Mouse (Mus musculus) lung, postnatal 14 days (tissue): Measurements from ENCODE around the gene Fads6.

Source experiments
- DNase-seq: peaks from one replicate; pipeline ENCODE4 v3.0.0; 2021

The Fads6 gene

GRCm38 (mm10) chr11:115275509-115275908, 22.0 kb downstream of the Fads6 start:
- DNase-seq, result no peak

DNA sequence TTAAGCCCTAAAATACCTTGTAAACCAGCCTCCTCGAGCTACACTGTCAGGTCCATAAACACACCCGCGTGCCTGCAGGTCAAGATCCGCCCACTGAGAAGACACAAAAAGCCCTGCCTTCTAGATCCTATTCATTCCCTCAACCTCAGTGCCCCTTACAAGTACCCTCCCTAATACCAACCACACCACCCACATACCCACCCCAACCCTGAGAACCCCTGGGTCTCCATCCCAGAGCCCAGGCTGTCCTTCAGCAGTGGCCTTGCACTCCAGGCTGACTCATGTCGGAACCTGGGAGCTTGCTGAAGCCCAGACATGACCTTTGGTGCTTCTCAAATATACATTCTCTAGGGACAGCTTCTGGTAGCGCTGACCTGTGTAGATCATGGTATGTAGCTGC, 22.7 kb downstream of the Fads6 start:
- DNase-seq, result no peak

DNA sequence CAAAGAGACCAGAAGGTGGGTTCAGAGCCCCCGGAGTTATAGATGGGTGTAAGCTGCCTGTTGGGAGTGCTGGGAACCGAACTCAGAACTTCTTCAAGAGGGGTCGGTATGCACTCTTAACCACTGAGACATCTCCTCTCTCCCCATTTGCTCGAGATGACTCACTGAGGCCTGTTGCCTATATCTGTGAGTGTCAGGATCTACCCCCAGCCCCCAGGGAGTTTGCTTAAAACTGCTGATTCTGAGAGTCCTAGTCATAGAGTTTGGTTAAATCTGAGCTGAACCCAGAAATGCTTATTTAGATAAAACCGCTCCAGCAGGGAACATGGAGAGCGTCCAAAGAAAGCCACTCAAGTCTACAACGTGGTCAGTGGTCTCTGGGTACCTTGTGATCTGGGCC, 23.3 kb downstream of the Fads6 start:
- DNase-seq, result no peak

DNA sequence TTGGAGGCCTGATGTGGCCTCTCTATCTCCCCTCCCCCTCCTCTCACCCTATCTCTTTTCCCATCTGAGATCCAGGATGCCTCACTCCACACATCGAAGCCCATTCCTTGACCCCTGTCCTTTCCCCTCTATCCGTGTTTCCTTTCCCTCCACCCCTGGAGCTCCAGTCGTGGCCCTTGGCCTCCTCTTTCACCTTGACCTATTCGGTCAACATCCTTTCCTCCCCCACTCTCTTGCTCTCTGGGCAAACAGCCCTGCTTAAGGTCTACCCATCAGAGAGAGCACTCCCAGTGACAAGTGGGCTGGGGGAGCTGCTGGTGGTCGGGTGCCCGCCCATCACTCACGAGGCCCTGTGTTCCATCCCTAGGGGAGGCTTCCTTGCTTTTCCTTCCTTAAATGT, 23.7 kb downstream of the Fads6 start:
- no peak for DNase-seq

GRCm38 (mm10) chr11:115272894-115273498, 24.5 kb downstream of the Fads6 start:
- no peak for DNase-seq

DNA sequence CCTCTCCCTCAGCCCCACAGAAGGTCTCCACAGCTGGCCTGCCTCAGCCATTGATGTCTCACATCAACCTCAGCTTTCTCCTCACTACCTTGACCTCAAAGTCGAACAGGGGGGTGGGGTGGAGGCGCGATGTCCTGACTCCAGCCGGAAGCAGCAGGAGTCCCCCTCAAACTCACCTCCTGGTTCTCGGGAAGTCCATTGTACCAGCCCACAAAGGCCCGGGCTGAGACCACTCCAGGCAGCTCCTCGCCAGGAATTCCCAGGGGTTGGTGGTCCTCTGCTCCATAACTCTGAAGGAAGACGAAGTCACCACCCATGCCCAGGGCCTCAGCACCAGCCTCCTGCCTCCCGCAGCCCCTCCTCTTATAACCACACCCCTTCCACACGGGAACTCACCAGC, 26.0 kb downstream of the Fads6 start:
- DNase-seq, result no peak

DNA sequence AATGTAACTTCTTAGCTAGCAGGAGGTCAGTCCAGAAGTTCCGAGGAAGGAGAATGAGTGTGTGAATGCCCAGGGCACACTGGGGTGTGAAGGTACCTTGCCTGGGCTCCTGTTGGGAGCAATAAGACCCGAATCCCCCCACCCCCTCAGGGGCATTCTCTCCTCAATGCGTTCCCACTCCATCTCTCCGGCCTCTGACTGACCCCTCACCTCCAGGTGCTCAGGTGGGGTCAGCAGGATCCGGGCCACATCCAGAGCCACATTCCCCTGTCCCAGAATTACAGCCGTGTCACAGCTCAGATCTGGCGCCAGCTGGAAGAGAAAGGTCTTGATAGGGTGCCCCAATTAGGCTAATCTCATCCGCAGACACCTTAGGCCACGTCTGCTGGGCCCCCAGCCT, 26.4 kb downstream of the Fads6 start:
- no peak for DNase-seq

GRCm38 (mm10) chr11:115270148-115270861, 27.2 kb downstream of the Fads6 start:
- DNase-seq, result peak; percentile 83

DNA sequence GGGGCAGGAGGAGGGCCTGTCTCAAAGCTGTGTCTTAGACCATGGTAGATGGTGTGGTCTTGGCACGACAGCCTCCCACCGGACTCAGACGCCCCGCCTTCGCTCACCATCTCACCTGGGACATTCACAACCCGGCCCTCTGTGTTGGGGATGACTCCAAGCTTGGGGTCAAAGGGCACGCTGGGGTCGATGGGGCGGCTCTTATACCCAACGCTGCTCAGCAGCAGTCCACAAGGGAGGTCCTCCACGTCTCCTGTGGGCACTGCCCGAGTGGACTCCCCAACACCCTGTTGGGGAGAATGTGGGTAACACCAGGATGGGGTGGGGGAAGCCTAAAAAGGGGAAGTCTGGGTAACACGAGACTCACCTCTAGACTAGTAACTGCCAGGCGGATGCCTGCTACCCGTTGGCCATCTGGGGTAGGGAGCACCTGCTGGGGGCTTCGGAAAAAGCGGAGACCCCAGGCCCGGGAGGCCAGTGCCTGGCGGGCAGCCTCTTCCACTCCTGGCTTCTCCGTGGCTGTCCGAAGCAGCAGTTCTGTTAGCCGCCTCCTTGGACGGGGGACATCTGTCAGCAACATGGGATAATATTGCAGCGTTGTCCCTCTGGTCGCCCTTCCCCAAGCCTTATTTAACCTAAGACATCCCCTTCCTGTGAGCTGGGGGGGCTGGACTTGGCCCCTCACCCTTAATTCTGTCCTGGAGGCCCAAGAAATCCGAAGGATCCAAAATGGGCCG, 28.0 kb downstream of the Fads6 start:
- DNase-seq, result no peak

- no peak for DNase-seq
Observed at GRCm38 (mm10) chr11:115267958-115268357, 29.5 kb downstream of the Fads6 start.

DNA sequence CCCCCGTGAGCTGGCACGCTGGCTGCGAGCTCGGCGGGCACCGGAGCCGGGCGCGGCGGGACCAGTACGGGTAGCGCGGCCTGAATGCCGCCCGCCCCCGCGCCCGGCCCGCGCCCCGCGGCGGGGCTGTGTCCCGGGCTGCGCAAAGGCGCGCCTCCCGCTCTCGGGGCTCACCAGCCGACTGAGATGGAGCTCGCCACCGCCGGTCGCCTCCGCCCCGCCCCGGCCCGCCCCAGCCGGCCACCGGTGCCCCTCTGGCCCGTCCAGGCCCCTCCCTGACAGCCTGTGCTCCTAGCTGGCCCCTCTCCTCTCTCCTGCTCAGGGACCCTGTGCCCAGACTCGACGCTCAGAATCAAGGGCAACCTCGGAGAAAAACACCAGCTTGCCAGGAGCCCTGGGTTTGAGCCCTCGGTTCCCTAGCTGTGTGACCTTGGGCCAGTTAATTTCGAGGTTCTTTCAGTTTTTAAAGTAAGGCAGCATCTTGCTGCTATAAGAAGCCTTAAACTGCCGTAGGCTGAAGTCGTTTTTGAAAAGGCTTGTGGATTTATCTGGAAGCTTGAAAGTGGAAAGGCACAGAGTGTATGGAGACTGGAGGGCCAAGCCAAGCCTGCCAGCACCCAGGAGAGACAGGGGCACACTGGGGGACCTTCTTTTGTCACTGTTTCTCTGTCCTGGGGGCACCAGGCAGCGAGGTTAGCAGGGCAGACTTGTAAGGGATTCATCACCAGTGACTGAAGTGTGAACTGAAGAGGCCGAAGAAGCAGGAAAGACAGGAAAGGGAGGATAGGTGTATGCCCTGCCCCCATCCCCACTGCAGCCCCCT, 30.2 kb downstream of the Fads6 start, which contains the start of gene Grin2c:
Gene Grin2c, minus strand, starts transcription at position 183 of the 823 bp plus-strand sequence.
- no peak for DNase-seq

- DNase-seq, result no peak
Observed at GRCm38 (mm10) chr11:115266400-115266778, 31.1 kb downstream of the Fads6 start.

DNA sequence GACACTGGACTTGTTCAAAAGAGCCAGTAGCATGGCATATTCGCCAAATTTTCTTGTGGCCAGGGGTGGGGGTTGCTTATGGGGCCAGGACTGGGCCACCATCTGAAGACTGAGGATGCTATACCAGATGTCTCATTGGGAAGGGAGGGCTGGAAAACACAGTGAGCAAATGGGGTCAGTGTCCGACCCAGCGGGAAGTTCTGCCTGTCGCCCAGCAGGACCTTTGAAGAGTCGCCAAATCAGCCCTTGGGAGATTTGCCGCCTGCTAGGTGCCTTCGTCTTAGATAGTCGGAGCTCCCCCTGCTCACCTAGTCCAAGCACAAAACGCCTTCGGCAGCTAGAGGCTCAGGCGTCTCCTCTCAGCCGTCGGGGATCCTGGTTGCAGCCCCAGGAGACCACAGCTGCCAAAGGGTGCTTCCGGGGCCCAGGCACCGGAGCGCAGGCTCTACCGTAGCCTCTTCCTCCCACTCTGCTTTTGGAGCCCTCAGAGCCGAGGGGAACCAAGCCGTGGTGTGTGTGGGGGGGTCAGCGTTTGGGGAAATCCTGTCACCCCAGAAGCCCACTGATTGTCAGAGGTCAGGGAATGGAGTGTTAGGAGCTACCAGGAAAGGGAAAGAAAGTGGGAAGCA, 31.6 kb downstream of the Fads6 start:
- DNase-seq, result no peak

GRCm38 (mm10) chr11:115264862-115265668, 32.4 kb downstream of the Fads6 start:
- DNase-seq, result peak; percentile 32

DNA sequence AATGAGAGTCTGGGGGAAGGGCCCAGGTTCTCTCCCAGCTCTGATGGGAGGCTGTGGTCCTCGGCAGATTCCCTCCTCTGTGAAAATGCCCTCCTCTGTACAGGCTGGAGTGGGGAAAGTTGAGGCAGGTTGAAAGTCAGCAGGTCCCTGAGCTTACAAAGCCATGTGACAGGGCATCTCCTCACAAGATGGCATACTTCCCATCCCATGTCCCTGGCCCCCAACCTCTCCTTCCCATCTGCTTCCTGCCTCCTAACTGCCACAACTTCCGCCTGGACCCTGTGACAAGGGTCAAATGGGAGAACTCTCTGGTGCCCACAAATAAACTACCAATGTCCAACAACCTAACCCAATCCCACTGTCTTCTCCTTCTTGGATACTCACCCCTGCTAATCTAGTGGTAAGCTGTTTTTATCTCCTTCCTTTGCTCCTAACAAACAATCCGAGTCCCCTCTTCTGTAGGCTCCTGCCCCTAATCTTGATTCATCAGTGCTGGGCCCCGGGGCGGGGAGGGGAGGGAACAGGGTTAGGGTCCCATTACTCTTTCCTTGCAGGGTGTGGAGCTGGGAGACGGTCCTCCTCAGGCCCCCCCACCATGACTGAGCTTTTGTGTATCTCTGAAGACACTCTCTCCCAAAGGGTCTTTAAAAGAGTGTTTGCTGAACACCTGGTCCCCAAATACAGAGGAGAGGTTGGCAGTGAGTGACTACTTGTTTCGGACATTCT, 33.2 kb downstream of the Fads6 start:
- no peak for DNase-seq

DNA sequence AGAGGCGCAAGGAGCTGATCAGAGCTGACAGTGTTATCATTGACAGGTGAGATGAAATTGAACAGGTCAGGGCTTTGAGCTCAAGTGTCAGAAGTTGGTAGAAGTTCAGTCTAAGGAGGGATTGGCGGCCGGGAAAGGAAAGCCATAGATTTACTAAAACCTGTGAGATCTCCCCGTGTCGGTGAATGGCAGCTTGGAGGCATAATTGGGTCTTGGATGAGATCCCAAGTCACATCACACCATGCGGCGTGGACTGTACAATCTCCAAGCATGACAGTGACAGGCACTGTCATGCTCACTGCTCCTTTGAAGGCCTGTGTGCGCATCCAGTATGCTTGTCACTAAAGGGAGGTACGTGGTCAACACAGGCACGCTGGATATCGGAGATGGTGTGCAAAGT, 34.5 kb downstream of the Fads6 start:
- no peak for DNase-seq

GRCm38 (mm10) chr11:115259134-115259533, 38.3 kb downstream of the Fads6 start:
- DNase-seq, result no peak

DNA sequence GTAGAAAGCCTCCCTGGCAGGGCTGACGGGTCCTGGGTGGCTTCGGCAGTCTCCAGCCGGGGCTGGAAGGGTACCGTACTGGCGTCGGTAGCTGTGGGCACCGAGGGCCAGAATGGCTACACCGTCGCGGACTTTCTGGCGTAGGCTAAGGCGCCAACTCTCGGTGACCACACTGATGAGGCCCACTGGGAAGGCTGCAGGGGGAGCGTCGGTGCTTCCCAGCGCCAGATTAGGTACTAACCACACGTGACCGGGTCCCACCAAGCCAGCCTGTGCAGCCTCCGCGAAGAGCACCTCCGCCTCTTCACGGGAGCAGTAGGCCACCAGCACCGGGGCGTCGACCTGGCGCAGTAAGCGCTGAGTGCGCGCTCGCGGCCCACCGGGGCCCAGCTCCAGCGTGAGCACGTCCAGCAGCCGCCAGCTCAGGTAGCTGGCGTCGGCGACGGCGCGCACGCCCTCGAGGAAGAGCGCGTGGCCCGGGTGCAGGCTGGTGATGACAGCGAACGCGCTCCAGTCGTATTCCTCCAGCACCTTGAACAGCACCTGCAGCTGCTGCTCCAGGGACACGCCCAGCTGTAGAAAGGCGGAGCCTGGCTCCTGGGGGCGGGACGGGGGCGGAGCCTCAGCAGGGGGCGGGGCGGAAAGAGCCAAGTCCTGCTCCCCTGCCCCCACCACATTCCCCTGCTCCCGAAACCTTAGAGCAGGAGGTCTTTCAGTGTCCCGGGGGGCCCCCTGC, 39.5 kb downstream of the Fads6 start:
- DNase-seq, result no peak

- DNase-seq, result no peak
Observed at GRCm38 (mm10) chr11:115251258-115251657, 46.2 kb downstream of the Fads6 start.

GRCm38 (mm10) chr11:115250405-115251090, 46.9 kb downstream of the Fads6 start:
- DNase-seq, result no peak
